Mouse (Mus musculus): Measurements from ENCODE around the gene Inpp5d. TPM values are rescaled to one million over a fixed set of nuclear protein-coding genes. Genes with fewer than 3 reads are reported as not detected.

Inpp5d gene
- total and polyA plus RNA-seq, 2 experiments from 2014 or later: 3.0 to 25.4 TPM

- H3K9ac ChIP-seq: no peak overlapping the region
- no peak overlapping the region for H3K27ac ChIP-seq (ENCODE audit: low read depth, low read length)
- no peaks in the 10 kb centered on the region for H3K9me3 ChIP-seq (ENCODE audit: low read length)
- H3K36me3 ChIP-seq (ENCODE audit: insufficient read depth): peaks cover 84% of the 10 kb centered on the region
- ATAC-seq (no peak), DNase-seq (no peak)
- TF ChIP-seq CTCF (IDR thresholded peaks at IDR 0.05; ENCODE audit: low read depth): peak; percentile 57
- H3K4me2 ChIP-seq (ENCODE audit: low read depth): no peak overlapping the region
- 95% methylated on average over 3 of the region's 3 CpGs for WGBS
- H3K27me3 ChIP-seq (ENCODE audit: insufficient read depth, low read length): no peaks in the 10 kb centered on the region
- H3K4me1 ChIP-seq (ENCODE audit: insufficient read depth): no peaks in the 10 kb centered on the region
- no peak overlapping the region for H3K4me3 ChIP-seq (ENCODE audit: low read depth, low read length)
Measured at GRCm38 (mm10) chr1:87766233-87766632, 146.1 kb downstream of the Inpp5d start.

DNA sequence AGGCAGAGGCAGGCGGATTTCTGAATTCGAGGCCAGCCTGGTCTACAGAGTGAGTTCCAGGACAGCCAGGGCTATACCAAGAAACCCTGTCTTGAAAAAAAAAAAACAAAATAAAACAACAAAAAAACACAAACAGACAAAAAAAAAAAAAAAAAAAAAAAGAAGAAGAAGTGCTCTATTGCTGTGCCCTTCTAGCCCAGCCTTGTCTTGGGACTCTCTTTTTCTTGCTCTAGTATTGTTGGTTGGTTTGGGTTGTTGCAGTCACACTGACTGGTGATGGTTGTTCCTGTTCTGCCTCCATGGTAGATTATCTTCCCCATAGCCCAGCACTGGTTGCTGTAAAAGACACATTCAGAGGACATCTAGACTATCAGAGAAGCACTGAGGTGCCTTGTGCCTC is 149.2 kb downstream of the Inpp5d start:
- TF ChIP-seq CTCF (IDR thresholded peaks at IDR 0.05; ENCODE audit: low read depth): no peak
- no peaks in the 10 kb centered on the region for H3K27me3 ChIP-seq (ENCODE audit: insufficient read depth, low read length)
- H3K9ac ChIP-seq: no peak overlapping the region
- WGBS: 93% methylated on average over 2 of the region's 2 CpGs
- H3K4me1 ChIP-seq (ENCODE audit: insufficient read depth): no peaks in the 10 kb centered on the region
- no peak overlapping the region for H3K27ac ChIP-seq (ENCODE audit: low read depth, low read length)
- DNase-seq (no peak), ATAC-seq (no peak)
- H3K4me2 ChIP-seq (ENCODE audit: low read depth): no peak overlapping the region
- H3K36me3 ChIP-seq (ENCODE audit: insufficient read depth): peaks cover 83% of the 10 kb centered on the region
- H3K9me3 ChIP-seq (ENCODE audit: low read length): no peaks in the 10 kb centered on the region
- H3K4me3 ChIP-seq (ENCODE audit: low read depth, low read length): no peak overlapping the region

Other genes starting within 250 kb of the Inpp5d start
- 1.9 and 4.8 TPM in 2 replicates for gene Kcnj13, start 225.6 kb upstream of the Inpp5d start, total RNA-seq (2014; rRNA removed)
- 17.0 and 17.5 TPM in 2 replicates for gene Kcnj13, start 225.6 kb upstream of the Inpp5d start, polyA plus RNA-seq (2015; fragmentation: Nextera tagmentation; extraction: Ambion mirVana)
- gene Snorc, start 150.0 kb upstream of the Inpp5d start, total RNA-seq (2014; rRNA removed): not detected in 2 replicates
- 0.79 and 1.5 TPM in 2 replicates for gene Snorc, start 150.0 kb upstream of the Inpp5d start, polyA plus RNA-seq (2015; fragmentation: Nextera tagmentation; extraction: Ambion mirVana)
- gene Neu2, start 110.4 kb upstream of the Inpp5d start, total RNA-seq (2014; rRNA removed): 0.38 and 1.4 TPM in 2 replicates
- gene Neu2, start 110.4 kb upstream of the Inpp5d start, polyA plus RNA-seq (2015; fragmentation: Nextera tagmentation; extraction: Ambion mirVana): 0.99 and 1.3 TPM in 2 replicates
- 67.2 and 85.0 TPM in 2 replicates for gene Ngef, start 46.4 kb upstream of the Inpp5d start, total RNA-seq (2014; rRNA removed)
- gene Ngef, start 46.4 kb upstream of the Inpp5d start, polyA plus RNA-seq (2015; fragmentation: Nextera tagmentation; extraction: Ambion mirVana): 49.8 and 57.9 TPM in 2 replicates
- gene Atg16l1, start 135.6 kb downstream of the Inpp5d start, total RNA-seq (2014; rRNA removed): 70.2 and 98.7 TPM in 2 replicates
- 36.7 and 49.1 TPM in 2 replicates for gene Atg16l1, start 135.6 kb downstream of the Inpp5d start, polyA plus RNA-seq (2015; fragmentation: Nextera tagmentation; extraction: Ambion mirVana)
- gene Sag, start 183.4 kb downstream of the Inpp5d start, total RNA-seq (2014; rRNA removed): 0.76 and 1.3 TPM in 2 replicates
- gene Sag, start 183.4 kb downstream of the Inpp5d start, polyA plus RNA-seq (2015; fragmentation: Nextera tagmentation; extraction: Ambion mirVana): 1.4 and 1.6 TPM in 2 replicates
- gene Dgkd, start 233.0 kb downstream of the Inpp5d start, total RNA-seq (2014; rRNA removed): 80.2 and 80.4 TPM in 2 replicates
- 30.1 and 37.1 TPM in 2 replicates for gene Dgkd, start 233.0 kb downstream of the Inpp5d start, polyA plus RNA-seq (2015; fragmentation: Nextera tagmentation; extraction: Ambion mirVana)